Mouse (Mus musculus) induced T-regulatory cell, adult 2 months (primary cell): ENCODE results near the gene Nhsl1.

Experiments
- DNase-seq: peaks from one replicate; pipeline ENCODE4 v3.0.0-alpha.2; 2012; ENCODE audit warnings: low read depth

Gene Nhsl1

DNA sequence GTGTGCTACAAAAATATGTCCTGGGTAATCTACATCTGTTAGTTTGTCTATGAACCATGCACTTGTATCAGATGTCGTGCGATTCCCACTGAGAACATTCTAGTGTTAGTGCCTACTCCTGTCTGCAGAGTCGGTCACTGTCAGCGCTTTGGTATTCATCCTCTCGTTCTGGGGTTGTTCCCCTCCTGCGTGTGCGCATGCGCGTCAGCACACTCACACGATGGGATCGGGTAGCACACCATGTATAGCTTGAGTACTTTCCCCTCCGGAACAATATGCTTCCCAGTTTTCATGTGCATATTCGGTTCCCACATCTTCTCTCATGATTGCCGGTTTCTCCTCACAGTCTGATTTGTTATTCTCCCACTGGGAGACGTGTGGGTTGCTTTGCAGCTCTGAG lies 28.4 kb downstream of the Nhsl1 start:
- DNase-seq = no peak

DNA sequence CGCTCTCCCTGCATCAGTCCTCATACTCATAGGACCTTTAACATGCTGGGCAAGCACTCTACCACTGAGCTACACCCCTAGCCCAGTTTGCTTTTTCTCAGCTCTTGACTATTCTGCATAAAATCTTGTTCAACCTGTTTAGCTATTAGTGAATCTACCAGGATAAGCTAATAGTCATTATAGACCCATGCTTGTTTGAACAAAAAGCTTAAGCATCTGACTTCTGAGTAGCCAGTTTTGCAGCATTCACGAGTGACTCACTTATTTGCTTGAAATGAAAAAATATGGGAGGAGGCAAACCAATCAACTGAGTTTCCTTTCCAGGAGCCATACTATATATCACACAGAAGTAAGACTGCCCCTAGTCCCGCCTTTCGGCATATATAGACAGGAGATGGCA lies 32.0 kb downstream of the Nhsl1 start:
- DNase-seq = no peak

- DNase-seq = no peak
Measured at GRCm38 (mm10) chr10:18352937-18353336, 34.2 kb downstream of the Nhsl1 start.

GRCm38 (mm10) chr10:18354103-18354502 lies 35.3 kb downstream of the Nhsl1 start:
- DNase-seq = no peak

GRCm38 (mm10) chr10:18356461-18356860 lies 37.7 kb downstream of the Nhsl1 start:
- DNase-seq = no peak

GRCm38 (mm10) chr10:18357212-18357611 lies 38.4 kb downstream of the Nhsl1 start:
- DNase-seq = no peak

GRCm38 (mm10) chr10:18358461-18358860 lies 39.7 kb downstream of the Nhsl1 start:
- no peak for DNase-seq

DNA sequence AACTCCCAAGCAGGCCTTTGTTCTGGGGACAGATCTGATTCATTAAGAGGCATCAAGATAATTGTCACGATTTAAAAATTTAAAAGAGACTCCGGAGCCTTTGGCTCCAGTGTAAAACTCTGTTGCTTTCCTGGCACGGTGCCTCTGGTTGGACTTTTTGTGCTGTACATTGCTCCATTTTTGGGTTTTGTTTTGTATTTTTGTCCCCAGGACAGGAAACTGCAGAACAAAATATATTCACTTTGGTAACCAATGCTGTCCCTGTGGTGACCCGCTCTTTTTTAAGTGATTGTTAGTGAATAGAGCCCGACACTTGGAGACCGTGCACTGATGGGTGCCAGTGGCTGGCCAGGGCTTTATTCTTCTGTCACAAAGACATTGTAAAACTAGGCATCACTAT lies 41.4 kb downstream of the Nhsl1 start:
- no peak for DNase-seq

DNA sequence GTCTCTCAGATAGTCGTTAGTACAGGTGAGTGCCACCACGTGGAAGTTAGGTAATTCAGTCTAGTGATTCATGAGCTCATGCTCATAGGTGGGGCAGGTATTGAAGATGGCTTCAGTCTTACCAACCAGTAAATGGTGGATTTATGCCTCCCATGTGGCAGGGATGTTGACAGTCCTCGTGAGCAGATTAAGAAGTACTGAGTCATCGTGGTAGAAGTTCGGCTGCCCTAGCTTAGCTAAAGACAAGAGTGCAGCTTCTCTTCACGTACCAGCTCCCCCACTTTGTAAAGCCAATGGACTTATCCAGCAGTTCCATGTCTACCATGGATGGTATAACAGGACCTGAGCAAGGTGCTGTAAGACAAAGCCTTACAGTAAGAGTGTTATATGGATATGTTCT lies 46.6 kb downstream of the Nhsl1 start:
- no peak for DNase-seq

- no peak for DNase-seq
Measured at GRCm38 (mm10) chr10:18366697-18367096, 47.9 kb downstream of the Nhsl1 start.

DNA sequence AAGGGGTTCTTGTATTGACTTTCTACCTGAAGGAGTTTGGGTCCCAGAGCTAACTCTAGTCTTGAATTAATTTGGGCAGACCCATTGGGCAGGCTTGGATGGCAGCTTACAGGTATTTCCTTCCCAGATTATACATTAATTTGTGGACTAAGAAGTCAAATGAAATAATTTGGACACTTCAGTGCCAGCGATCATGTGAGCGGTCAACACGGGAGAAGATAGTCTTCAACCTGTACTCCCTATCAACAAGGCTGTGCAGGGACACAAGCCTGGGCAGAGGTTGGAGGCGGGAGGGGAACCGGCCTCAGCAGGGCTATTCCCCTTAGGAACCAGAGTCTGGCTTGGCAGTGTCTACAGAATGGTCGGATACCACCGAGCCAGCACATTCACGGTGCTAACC lies 49.3 kb downstream of the Nhsl1 start:
- DNase-seq = no peak

- DNase-seq = no peak
Measured at GRCm38 (mm10) chr10:18370475-18371286, 51.9 kb downstream of the Nhsl1 start.

DNA sequence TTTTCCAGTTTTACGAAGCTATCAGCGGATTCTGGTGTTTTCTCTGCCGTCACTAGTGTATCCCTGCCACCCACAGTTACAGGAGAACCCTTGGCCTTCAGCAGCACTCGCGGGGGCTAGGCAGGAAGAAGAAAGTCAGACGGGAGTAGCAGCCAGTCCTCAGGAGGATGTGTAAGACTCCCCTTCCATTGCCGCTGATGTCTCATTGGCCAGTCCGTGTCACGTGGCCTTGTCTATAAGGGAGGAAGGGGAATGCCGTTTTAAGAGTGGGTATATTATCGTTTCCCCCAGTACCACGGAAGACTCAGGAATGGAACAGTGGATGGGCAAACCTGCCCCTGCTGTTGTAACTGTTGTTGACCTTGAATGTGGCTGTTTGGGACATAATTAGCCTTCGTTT lies 53.1 kb downstream of the Nhsl1 start:
- DNase-seq = no peak

DNA sequence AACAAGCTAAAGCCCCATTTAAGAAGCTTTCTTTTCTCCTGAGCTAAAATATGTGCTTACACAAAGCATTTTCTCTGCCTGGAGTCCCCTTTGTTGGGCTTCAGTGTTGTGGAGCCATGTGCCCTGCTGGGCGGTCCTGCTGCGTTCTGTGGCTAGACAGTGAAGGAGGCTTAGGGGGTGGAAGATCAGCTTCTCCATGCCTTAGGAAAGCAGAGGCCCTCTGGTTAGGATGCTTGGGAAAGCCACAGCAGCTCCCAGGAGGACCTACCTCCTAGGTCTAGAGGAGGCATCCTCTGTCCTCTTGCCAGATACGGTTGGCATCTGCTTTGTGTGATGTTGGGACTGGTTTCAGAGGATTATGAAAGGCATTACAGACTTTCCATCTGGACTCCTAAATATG lies 56.5 kb downstream of the Nhsl1 start:
- no peak for DNase-seq

DNA sequence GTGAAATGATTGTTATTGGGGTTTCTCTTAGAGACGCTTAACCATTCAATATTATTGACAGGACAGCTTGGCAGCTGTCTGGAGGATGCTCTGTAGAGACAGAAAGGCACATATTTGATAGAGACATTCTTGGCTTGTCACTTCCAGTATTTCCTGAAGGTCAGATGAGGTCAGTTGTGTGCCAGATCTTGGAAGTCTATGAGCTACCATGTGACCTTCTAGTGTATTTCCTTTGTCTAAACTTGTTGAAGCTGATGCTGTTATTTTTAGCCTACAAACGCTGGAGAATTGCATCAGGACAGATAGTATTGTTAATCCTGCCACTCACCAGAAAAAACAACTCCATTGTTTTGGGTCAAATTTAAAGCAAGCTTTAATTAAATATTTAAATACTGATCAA lies 66.0 kb downstream of the Nhsl1 start:
- no peak for DNase-seq

- no peak for DNase-seq
Measured at GRCm38 (mm10) chr10:18386224-18386623, 67.4 kb downstream of the Nhsl1 start.

GRCm38 (mm10) chr10:18388784-18389575 lies 70.2 kb downstream of the Nhsl1 start:
- peak; percentile 50 for DNase-seq

DNA sequence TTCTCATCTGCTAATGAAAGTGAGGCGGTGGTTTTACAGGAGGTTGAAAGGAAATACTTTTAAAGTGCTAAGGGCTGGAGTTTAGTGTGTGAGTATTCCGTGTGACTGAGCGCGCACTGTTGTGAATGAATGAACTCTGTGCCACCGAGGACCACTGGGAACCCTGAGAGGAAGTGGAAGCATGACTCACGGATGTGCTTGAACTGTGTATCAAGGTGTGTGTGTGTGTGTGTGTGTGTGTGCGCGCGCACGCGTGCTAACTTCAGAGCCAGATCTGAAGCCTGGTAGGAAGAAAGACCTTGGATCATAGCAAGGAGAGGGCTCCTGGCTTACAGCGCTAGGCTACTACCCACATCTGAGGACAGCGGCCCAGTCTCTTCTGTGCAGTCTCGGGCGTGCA lies 71.2 kb downstream of the Nhsl1 start:
- no peak for DNase-seq

DNA sequence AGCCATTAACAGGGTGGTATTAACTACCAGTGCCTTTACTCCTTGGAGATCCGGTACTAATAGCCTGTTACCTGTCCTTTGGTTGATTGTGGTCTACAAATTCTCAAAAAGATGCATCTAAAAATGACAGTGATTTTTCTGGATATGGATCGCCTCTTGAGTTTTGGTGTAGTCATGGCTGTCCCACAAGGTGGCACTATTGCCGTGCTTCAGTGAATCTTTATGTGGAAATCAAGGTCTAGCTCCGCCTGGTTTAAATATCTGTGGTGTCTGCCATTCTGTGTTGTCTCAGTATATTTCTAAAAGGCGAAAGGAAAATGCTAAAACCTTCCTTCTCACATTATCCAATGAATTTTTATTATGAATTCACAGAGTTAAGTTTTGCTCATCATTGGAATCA lies 72.8 kb downstream of the Nhsl1 start:
- DNase-seq = peak; percentile 23

DNA sequence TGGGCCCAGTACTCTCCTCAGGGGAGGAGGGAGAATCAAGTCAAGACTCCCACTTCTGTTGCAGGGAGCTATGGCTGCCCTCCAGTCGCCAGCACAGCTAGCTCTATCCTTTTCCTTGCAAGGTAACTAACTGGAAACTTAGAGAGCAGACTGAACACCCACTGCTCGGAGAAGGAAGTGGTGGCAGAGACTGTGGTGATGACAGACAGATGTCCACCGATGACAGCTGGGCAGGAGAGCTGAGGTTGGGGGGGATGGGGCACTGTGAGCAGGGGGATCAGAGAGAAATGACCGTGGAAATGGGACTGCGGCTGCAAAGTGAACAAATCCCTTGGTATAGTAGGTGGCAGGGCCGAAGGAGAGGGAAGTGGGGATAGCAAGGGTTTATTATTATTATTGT lies 73.5 kb downstream of the Nhsl1 start:
- DNase-seq = no peak

GRCm38 (mm10) chr10:18393740-18394139 lies 75.0 kb downstream of the Nhsl1 start:
- DNase-seq = peak; percentile 46

DNA sequence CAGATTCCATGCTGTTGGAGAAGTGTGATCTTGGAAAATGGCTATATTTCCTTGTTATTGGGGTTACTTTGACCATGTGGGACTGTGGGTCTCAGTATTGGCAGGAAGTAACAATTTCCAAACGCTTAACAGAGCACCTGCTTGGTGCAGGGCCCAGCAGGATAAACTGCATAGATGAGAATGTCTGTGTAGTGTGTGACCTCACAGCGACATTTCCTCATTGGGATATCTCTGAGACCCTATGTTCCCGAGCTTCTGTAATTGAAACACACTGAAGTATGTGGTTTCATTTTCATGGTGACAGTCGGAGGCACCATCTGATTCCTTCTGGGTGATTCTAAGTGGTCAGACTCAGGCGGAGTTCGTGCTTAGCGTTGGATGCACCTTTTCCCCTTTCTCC lies 75.5 kb downstream of the Nhsl1 start:
- no peak for DNase-seq

GRCm38 (mm10) chr10:18400089-18400644 lies 81.4 kb downstream of the Nhsl1 start:
- no peak for DNase-seq
